ENCODE assay signal across 10 mouse cellular contexts in the genomic region with DNA sequence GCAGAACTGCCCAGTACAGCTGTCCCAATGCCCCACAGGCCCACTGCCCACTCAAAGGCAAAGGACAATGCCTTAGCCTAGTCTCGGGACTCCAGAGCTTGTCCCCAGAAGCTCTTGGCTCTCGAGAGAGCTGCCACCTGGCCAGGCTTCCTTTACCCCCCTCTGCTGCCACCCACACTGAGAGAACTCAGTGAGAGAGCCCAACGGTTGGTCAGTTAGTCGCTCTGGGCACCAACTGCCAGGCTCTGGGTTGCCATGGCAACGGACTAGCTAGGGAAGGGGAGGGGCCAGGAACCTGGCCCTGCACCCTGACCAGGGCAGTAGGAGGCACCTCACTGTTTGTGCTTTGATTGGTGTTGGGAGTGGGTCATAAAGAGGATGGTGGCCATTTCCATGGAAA. TPM values are rescaled to one million over a fixed set of nuclear protein-coding genes. Genes with fewer than 3 reads are reported as not detected.
DNase-seq lines count a peak whose midpoint lies in the region; ATAC-seq and TF ChIP-seq lines count a peak whose summit lies in the region.
"Had no signal": no experiment of that assay in that cellular context is flagged by ENCODE, and none has a peak within 500 bp of the region (broad histone marks: within the 10 kb centered on the region; RNA-seq: fewer than 3 reads in every experiment).

No protein-coding gene starts in this region.

- peaks cover 59% of the 10 kb centered on the region for H3K27me3 ChIP-seq in midbrain, embryonic 10.5 days (ENCODE audit: low read depth, poor library complexity, severe bottlenecking)
- H3K27me3 ChIP-seq in heart, embryonic 12.5 days (replicated peaks): peaks cover 80% of the 10 kb centered on the region

- peaks cover 32% of the 10 kb centered on the region for H3K4me1 ChIP-seq in midbrain, embryonic 10.5 days
- peaks cover 16% of the 10 kb centered on the region for H3K4me1 ChIP-seq in heart, embryonic 12.5 days (replicated peaks)

- H3K9me3 ChIP-seq in midbrain, embryonic 10.5 days (replicated peaks): no peaks in the 10 kb centered on the region
- H3K9me3 ChIP-seq in heart, embryonic 12.5 days (replicated peaks): no peaks in the 10 kb centered on the region

- no peak overlapping the region for H3K4me2 ChIP-seq in heart, embryonic 12.5 days

- peak; percentile 50 to 69 for DNase-seq in adrenal gland, adult (ENCODE audit: inconsistent age in 2 of 2, low spot score in 1 of 2)
- no peak for DNase-seq in adrenal gland, postnatal 4 days (ENCODE audit: low spot score in 2 of 2)
- peak in 1 of 2 experiments; percentile 60 for DNase-seq in layer of hippocampus, adult 2 months (ENCODE audit: low spot score in 2 of 2)
- no peak for DNase-seq in layer of hippocampus, adult 18-20 months (ENCODE audit: low spot score in 2 of 2)
- no peak for DNase-seq in midbrain, embryonic 10.5 days (ENCODE audit: low spot score)
- no peak for DNase-seq in gastrocnemius, postnatal 25 days

- H3K9ac ChIP-seq in heart, embryonic 12.5 days: no peak overlapping the region

- ATAC-seq in granulocyte monocyte progenitor cell, adult 5-6 weeks (replicated peaks; ENCODE audit: poor library complexity, severe bottlenecking): peak; percentile 61
- ATAC-seq in heart, embryonic 12.5 days (ENCODE audit: insufficient number of reproducible peaks, low FRiP score): no peak

- no peak overlapping the region for H3K4me3 ChIP-seq in layer of hippocampus, adult 2 months
- no peak overlapping the region for H3K4me3 ChIP-seq in midbrain, embryonic 10.5 days
- no peak overlapping the region for H3K4me3 ChIP-seq in heart, embryonic 12.5 days

- peak overlapping the region; percentile 57; the same call in 1 of the 2 replicates for H3K27ac ChIP-seq in layer of hippocampus, adult 2 months
- H3K27ac ChIP-seq in midbrain, embryonic 10.5 days (replicated peaks): peak overlapping the region; percentile 49; the same call in 1 of the 2 replicates
- no peak overlapping the region for H3K27ac ChIP-seq in heart, embryonic 12.5 days (ENCODE audit: poor library complexity, severe bottlenecking)

- 32% methylated on average over 5 of the region's 5 CpGs for WGBS in midbrain, embryonic 10.5 days
- WGBS in heart, embryonic 12.5 days: 34% methylated on average over 5 of the region's 5 CpGs

- H3K36me3 ChIP-seq in midbrain, embryonic 10.5 days: no peaks in the 10 kb centered on the region
- no peaks in the 10 kb centered on the region for H3K36me3 ChIP-seq in heart, embryonic 12.5 days

- TF ChIP-seq CTCF in layer of hippocampus, adult 2 months (conservative IDR thresholded peaks at IDR 0.05): peak; percentile 33

RNA-seq across cellular contexts. Expression of gene Elfn2, which starts 48.2 kb away (rescaled TPM):
- total RNA-seq in adrenal gland, postnatal 4 days (2021): 1 to 10 TPM; 3.9 to 4.2 TPM
- total RNA-seq in layer of hippocampus, adult 2 months (2021): 100 to 1,000 TPM; 202 to 204 TPM
- 100 to 1,000 TPM; 206 to 214 TPM for total RNA-seq in layer of hippocampus, adult 18-20 months (2021)
- total RNA-seq in granulocyte monocyte progenitor cell, adult 5-6 weeks (2014; fragmentation: Nextera tagmentation): not detected in 2 replicates
- total RNA-seq in granulocyte monocyte progenitor cell, adult 5-6 weeks (2017): not detected in 2 replicates
- polyA plus RNA-seq in midbrain, embryonic 10.5 days (2016; fragmentation: Nextera tagmentation; extraction: Ambion mirVana): 0.23 and 0.26 TPM in 2 replicates
- polyA plus RNA-seq in heart, embryonic 12.5 days (2016; fragmentation: Nextera tagmentation; extraction: Ambion mirVana): not detected in 2 replicates
- under 1 TPM; 0.05 to 0.31 TPM for total RNA-seq in gastrocnemius, postnatal 25 days (2021)
- polyA plus RNA-seq: heart, embryonic 14.5 days; liver, embryonic 16.5 days had no signal

Comparison
In these comparisons a context has a peak if more than half of its experiments do, and no peak if none do; other contexts are left out.
1. DNase-seq: peak in adrenal gland, adult (2 of 2); none in adrenal gland, postnatal 4 days (0 of 2), layer of hippocampus, adult 18-20 months (0 of 2), midbrain, embryonic 10.5 days (single experiment) and gastrocnemius, postnatal 25 days (single experiment).
2. RNA of gene Elfn2, which starts 48.2 kb away (total RNA-seq): 206 to 214 TPM in layer of hippocampus, adult 18-20 months and 202 to 204 TPM in layer of hippocampus, adult 2 months; 3.9 to 4.2 TPM in adrenal gland, postnatal 4 days, 0.05 to 0.31 TPM in gastrocnemius, postnatal 25 days and not detected in granulocyte monocyte progenitor cell, adult 5-6 weeks; every median in the first group is over 10 times any median in the second.